Mouse (Mus musculus) intestine, postnatal 0 days (tissue): ENCODE results near the gene Slc10a1. TPM values are rescaled to one million over a fixed set of nuclear protein-coding genes. Genes with fewer than 3 reads are reported as not detected.

Source experiments
- ATAC-seq: fragments of 200-750 bp; cut with Nextera tagmentation; 2 replicates; pipeline ENCODE4 v1.8.0; 2017; ENCODE audit warnings: mild to moderate bottlenecking, moderate TSS enrichment, moderate library complexity
- H3K27ac ChIP-seq: fragments of 300-500 bp; sonication (generic); 2 replicates; pipeline ENCODE4 v1.5.1; 2014; ENCODE audit warnings: mild to moderate bottlenecking, low read depth, low read length, moderate library complexity
- H3K27me3 ChIP-seq: fragments of 300-500 bp; sonication (generic); replicated peaks from 2 replicates; pipeline ENCODE4 v1.6.1; 2014; ENCODE audit warnings: low read length, mixed read lengths; ENCODE audit not compliant: control insufficient read depth, insufficient read depth
- H3K36me3 ChIP-seq: fragments of 300-500 bp; sonication (generic); 2 replicates; pipeline ENCODE4 v1.6.1; 2014; ENCODE audit warnings: mild to moderate bottlenecking, moderate library complexity; ENCODE audit not compliant: control insufficient read depth, insufficient read depth
- H3K4me1 ChIP-seq: fragments of 300-500 bp; sonication (generic); replicated peaks from 2 replicates; pipeline ENCODE4 v1.6.1; 2014; ENCODE audit warnings: antibody characterized with exemption, low read length, mixed read lengths; ENCODE audit not compliant: control insufficient read depth, insufficient read depth
- H3K4me2 ChIP-seq: fragments of 300-500 bp; sonication (generic); replicated peaks from 2 replicates; pipeline ENCODE4 v1.6.1; 2014; ENCODE audit warnings: low read depth, mild to moderate bottlenecking, moderate library complexity
- H3K4me3 ChIP-seq: fragments of 300-500 bp; sonication (generic); 2 replicates; pipeline ENCODE4 v1.5.1; 2014; ENCODE audit warnings: low read depth, low read length
- H3K9ac ChIP-seq: fragments of 300-500 bp; sonication (generic); 2 replicates; pipeline ENCODE4 v1.6.1; 2014; ENCODE audit warnings: mild to moderate bottlenecking, low read depth, low read length
- H3K9me3 ChIP-seq: fragments of 300-500 bp; sonication (generic); 2 replicates; pipeline ENCODE4 v1.6.1; 2016; ENCODE audit warnings: mixed run types; ENCODE audit not compliant: control insufficient read depth
- CTCF ChIP-seq: sonication (generic); IDR thresholded peaks from 2 replicates; pipeline ENCODE4 v1.5.1; 2016; ENCODE audit warnings: low read depth, mild to moderate bottlenecking, control low read depth, antibody characterized with exemption, moderate library complexity
- WGBS: fragments of 180-500 bp; shearing (Covaris S2); extraction: QIAGEN DNeasy Blood & Tissue Kit; methylation state at CpG from one replicate; pipeline ENCODE4 v1.1.7; 2014; 5-methylcytosine and 5-hydroxymethylcytosine counted together
- polyA plus RNA-seq: library from polyadenylated mRNA; unstranded; fragments of >200 nt; fragmentation: Nextera tagmentation; extraction: Ambion mirVana; gene quantifications from 2 replicates; pipeline ENCODE4 v1.2.1, GENCODE M21; 2015

Slc10a1 gene
- polyA plus RNA-seq, 1 experiment from 2014 or later, result 0.56 TPM

DNA sequence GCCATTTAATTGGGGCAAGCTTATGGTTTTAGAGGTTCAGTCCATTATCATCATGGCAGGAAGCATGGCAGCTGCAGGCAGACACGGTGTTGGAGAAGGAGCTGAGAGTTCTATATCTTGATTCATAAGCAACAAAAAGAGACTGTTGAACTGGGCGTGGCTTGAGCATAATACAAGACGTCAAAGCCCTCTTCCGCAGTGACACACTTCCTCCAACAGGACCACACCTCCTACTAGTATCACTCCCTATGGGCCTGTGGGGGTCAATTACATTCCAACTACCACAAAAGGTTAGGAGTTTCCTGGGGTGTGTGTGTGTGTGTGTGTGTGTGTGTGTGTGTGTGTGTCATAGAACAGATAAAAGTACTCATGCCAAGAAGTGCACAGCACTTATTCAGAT, 32.4 kb upstream of the Slc10a1 start:
- ATAC-seq, result no peak
- Histone ChIP-seq H3K4me1 (no peaks in the 10 kb centered on the region), H3K9me3 (no peaks in the 10 kb centered on the region), H3K27me3 (0 out of 2 replicates have a peak, but pooled peaks cover 8% of the 10 kb centered on the region), H3K36me3 (no peaks in the 10 kb centered on the region), H3K9ac (no peak overlapping the region), H3K4me3 (no peak overlapping the region), H3K27ac (no peak overlapping the region), H3K4me2 (no peak overlapping the region)
- 49% methylated on average over 4 of the region's 4 CpGs for WGBS
- no peak for TF ChIP-seq CTCF

DNA sequence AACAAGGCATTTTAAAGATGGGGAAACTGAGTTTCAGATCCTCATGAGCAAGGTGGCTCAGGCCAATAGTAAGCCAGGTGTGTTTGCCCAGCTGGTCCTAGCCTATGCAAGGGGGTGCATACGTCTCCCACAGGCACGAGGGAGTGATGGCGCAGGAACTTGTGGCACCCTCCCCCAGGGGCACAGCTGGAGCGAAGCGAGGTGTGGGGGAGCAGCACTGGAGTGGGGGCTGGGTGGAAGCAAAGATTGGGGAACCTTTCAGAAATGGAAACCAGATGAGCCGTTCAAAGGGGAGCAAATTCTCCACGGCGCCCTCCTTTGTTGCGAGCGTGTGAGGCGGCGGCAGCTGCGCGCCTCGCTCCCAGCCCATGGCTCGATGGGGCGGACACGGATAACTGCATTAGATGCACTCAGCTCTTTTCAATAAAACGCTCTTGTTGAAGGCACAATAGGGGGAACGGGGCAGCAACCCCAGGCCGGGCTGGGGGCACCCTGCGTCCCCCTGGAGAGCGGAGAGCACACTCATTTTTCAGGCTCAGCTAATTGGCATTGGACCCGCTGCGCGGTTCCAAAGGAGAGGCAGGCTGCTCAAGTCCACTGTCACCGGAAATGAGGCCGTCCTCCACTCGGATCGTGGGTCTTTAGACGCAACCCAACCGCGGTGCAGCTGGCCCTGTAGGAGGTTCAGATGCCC, 30.2 kb upstream of the Slc10a1 start:
- 10% methylated on average over 33 of the region's 33 CpGs for WGBS
- TF ChIP-seq CTCF, result no peak
- H3K9ac ChIP-seq, result no peak overlapping the region
- H3K27ac ChIP-seq, result no peak overlapping the region
- no peaks in the 10 kb centered on the region for H3K9me3 ChIP-seq
- 0 out of 2 replicates have a peak, but pooled peaks cover 8% of the 10 kb centered on the region for H3K27me3 ChIP-seq
- no peak for ATAC-seq
- no peak overlapping the region for H3K4me3 ChIP-seq
- H3K4me1 ChIP-seq, result no peaks in the 10 kb centered on the region
- no peaks in the 10 kb centered on the region for H3K36me3 ChIP-seq
- peak overlapping the region; percentile 35; the same call in 1 of the 2 replicates for H3K4me2 ChIP-seq

DNA sequence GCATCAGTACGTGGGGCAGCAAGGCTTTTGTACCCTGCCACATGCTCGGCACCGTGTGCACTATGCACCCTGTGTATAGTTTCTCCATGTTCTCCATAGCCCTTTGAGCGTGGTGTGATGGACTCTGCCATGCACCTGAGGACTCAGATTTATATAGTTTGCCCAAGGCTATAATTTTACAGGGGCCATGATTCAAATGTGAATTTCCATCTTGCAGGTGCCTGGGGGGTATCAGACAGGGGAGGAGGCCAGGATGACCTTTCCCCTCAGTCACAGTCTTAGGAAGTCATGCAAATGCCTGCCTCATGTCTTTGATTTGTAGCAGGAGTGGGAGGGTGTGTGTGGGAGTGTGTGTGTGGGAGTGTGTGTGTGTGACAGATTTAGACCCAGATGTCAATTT, 29.1 kb upstream of the Slc10a1 start:
- Histone ChIP-seq H3K27ac (no peak overlapping the region), H3K36me3 (no peaks in the 10 kb centered on the region), H3K4me1 (no peaks in the 10 kb centered on the region), H3K27me3 (0 out of 2 replicates have a peak, but pooled peaks cover 8% of the 10 kb centered on the region), H3K4me3 (no peak overlapping the region), H3K4me2 (no peak overlapping the region), H3K9ac (no peak overlapping the region), H3K9me3 (no peaks in the 10 kb centered on the region)
- no peak for TF ChIP-seq CTCF
- 87% methylated on average over 4 of the region's 4 CpGs for WGBS
- no peak for ATAC-seq

DNA sequence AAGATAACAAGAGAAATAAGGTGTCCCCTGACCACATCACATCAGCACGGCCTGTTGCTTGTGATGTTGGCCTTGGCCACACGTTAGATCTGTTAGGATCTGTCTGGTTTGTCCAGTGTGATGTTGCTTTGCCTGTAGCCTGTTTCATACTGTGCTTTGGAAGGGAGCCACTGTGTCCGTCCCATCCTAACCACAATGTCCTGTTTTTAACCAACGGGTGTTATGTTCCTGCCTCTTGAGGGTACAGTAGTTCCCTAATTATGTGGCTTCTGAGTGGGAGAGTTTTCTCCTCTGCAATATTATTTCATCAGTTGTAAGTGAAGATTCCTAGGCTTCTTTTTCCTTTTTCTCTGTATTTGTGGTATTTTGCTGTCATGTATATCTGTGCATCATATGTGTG, 26.8 kb upstream of the Slc10a1 start:
- Histone ChIP-seq H3K4me3 (no peak overlapping the region), H3K9me3 (no peaks in the 10 kb centered on the region), H3K36me3 (no peaks in the 10 kb centered on the region), H3K27ac (no peak overlapping the region), H3K4me2 (no peak overlapping the region), H3K27me3 (0 out of 2 replicates have a peak, but pooled peaks cover 8% of the 10 kb centered on the region), H3K4me1 (no peaks in the 10 kb centered on the region), H3K9ac (no peak overlapping the region)
- 85% methylated on average over 4 of the region's 4 CpGs for WGBS
- ATAC-seq, result no peak
- TF ChIP-seq CTCF, result no peak

DNA sequence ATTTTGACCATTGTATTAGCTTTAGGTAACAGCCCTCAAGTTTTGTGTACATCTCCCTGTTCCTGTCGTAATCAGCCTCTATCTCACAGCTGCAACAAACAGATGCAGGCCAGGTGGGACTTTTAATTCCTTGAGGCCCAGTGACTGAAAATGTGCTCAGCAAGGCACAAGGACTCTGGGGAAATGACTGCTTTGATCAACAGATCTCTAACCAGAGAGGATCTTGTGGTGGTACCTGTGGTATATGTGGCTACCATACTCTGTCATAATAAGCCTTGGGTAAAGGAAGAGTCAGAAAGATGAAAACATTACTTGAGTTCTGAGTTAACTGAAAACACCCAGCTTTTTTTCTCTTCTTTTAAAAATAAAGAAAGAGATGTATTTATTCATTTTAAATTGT, 25.3 kb upstream of the Slc10a1 start:
- H3K27me3 ChIP-seq, result 0 out of 2 replicates have a peak, but pooled peaks cover 5% of the 10 kb centered on the region
- 81% methylated on average over 1 of the region's 1 CpGs for WGBS
- H3K9ac ChIP-seq, result no peak overlapping the region
- no peak for ATAC-seq
- H3K4me2 ChIP-seq, result no peak overlapping the region
- H3K4me1 ChIP-seq, result no peaks in the 10 kb centered on the region
- H3K27ac ChIP-seq, result no peak overlapping the region
- H3K9me3 ChIP-seq, result no peaks in the 10 kb centered on the region
- no peak for TF ChIP-seq CTCF
- no peaks in the 10 kb centered on the region for H3K36me3 ChIP-seq
- no peak overlapping the region for H3K4me3 ChIP-seq

DNA sequence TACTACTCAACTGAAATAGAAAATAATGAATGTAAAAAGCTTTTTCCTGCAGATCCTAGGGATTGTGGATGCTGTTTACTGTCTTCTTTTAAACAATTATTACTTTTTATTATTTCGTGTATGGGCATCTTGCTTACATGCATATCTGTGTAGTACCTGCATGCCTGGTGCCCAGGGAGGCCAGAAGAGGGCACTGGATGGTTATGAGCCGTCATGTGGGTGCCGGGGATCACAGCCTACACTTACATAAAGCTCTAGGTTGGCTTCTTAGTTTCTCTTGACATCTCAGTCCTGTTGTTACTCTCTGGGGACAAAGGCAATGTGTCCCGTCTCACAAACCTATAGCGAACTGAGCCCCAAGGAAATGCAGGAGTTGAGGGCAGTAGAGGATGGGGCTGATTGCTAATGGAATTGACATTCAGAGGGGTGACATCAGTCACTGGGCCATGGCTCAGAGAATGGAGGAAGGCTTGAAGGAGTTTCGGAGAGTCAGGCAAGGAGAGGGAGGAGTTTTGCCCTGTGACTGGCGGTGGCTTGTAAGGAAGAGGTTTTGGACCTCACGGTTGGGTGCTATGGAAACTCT, 24.1 kb upstream of the Slc10a1 start:
- Histone ChIP-seq H3K9ac (no peak overlapping the region), H3K27me3 (no peaks in the 10 kb centered on the region), H3K27ac (no peak overlapping the region), H3K4me2 (no peak overlapping the region), H3K4me1 (no peaks in the 10 kb centered on the region), H3K36me3 (no peaks in the 10 kb centered on the region), H3K9me3 (no peaks in the 10 kb centered on the region), H3K4me3 (no peak overlapping the region)
- WGBS, result 84% methylated on average over 8 of the region's 8 CpGs
- peak; percentile 27; the same call in 1 of the 2 replicates for TF ChIP-seq CTCF
- ATAC-seq, result no peak
